Mouse (Mus musculus): ENCODE measurements around the gene Gp1ba. TPM values are rescaled to one million over a fixed set of nuclear protein-coding genes. Genes with fewer than 3 reads are reported as not detected.

The Gp1ba gene
- polyA plus RNA-seq, 1 experiment = not detected

DNA sequence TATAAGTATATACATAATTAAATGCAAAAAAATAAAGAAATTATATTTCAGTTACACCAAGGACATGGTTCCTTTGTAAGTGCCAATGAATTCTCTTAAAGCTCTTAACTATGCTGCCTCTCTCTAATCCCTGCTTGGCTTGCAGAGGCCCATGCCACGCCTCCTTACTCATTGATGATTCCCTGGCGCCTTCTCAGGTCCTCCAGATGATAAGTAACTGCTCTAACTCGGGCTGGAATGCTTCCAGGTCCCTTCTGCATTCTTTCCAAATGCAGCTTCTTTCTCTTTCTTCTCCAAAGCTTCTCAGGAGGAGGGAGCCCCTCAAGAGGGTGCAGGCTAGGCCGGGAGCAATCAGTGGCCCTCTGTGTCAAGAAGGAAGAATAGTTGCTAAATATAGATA, 50.7 kb downstream of the Gp1ba start:
- 38% methylated on average over 4 of the region's 4 CpGs for WGBS
- no peak for DNase-seq (ENCODE audit: low read depth, low spot score)

Other genes with a start within 250 kb of the Gp1ba start
- 11.9 and 12.4 TPM in 2 replicates for gene Pelp1, start 229.1 kb upstream of the Gp1ba start, polyA plus RNA-seq (2012; rRNA removed)
- 31.7 and 36.2 TPM in 2 replicates for gene Arrb2, start 206.5 kb upstream of the Gp1ba start, polyA plus RNA-seq (2012; rRNA removed)
- gene Med11, start 187.2 kb upstream of the Gp1ba start, polyA plus RNA-seq (2012; rRNA removed) = 28.0 and 31.7 TPM in 2 replicates
- 4.6 and 5.0 TPM in 2 replicates for gene Zmynd15, start 179.7 kb upstream of the Gp1ba start, polyA plus RNA-seq (2012; rRNA removed)
- gene Cxcl16, start 179.1 kb upstream of the Gp1ba start, polyA plus RNA-seq (2012; rRNA removed) = 31.8 and 40.5 TPM in 2 replicates
- gene Tm4sf5, start 133.9 kb upstream of the Gp1ba start, polyA plus RNA-seq (2012; rRNA removed) = 168 and 625 TPM in 2 replicates
- 0.19 TPM in 1 of 2 replicates, not detected in the other for gene Vmo1, start 124.5 kb upstream of the Gp1ba start, polyA plus RNA-seq (2012; rRNA removed)
- 0.98 and 4.7 TPM in 2 replicates for gene Gltpd2, start 119.9 kb upstream of the Gp1ba start, polyA plus RNA-seq (2012; rRNA removed)
- gene Psmb6, start 113.8 kb upstream of the Gp1ba start, polyA plus RNA-seq (2012; rRNA removed) = 394 and 397 TPM in 2 replicates
- not detected in 2 replicates for gene Gm40193, start 106.2 kb upstream of the Gp1ba start, polyA plus RNA-seq (2012; rRNA removed)
- gene Pld2, start 99.1 kb upstream of the Gp1ba start, polyA plus RNA-seq (2012; rRNA removed) = 15.4 and 30.5 TPM in 2 replicates
- 41.3 and 75.5 TPM in 2 replicates for gene Mink1, start 76.2 kb upstream of the Gp1ba start, polyA plus RNA-seq (2012; rRNA removed)
- not detected in 2 replicates for gene 4930544D05Rik, start 23.3 kb upstream of the Gp1ba start, polyA plus RNA-seq (2012; rRNA removed)
- gene Chrne, start 19.9 kb upstream of the Gp1ba start, polyA plus RNA-seq (2012; rRNA removed) = 0.07 and 0.15 TPM in 2 replicates
- 76.9 and 101 TPM in 2 replicates for gene Rnf167, start 8.1 kb downstream of the Gp1ba start, polyA plus RNA-seq (2012; rRNA removed)
- gene Slc25a11, start 8.4 kb downstream of the Gp1ba start, polyA plus RNA-seq (2012; rRNA removed) = 118 and 151 TPM in 2 replicates
- 2,199 and 2,395 TPM in 2 replicates for gene Pfn1, start 15.5 kb downstream of the Gp1ba start, polyA plus RNA-seq (2012; rRNA removed)
- gene Eno3, start 18.1 kb downstream of the Gp1ba start, polyA plus RNA-seq (2012; rRNA removed) = 19.9 and 31.2 TPM in 2 replicates
- gene Spag7, start 30.3 kb downstream of the Gp1ba start, polyA plus RNA-seq (2012; rRNA removed) = 35.9 and 39.8 TPM in 2 replicates
- gene Camta2, start 49.0 kb downstream of the Gp1ba start, polyA plus RNA-seq (2012; rRNA removed) = 48.8 and 53.2 TPM in 2 replicates
- gene Inca1, start 61.0 kb downstream of the Gp1ba start, polyA plus RNA-seq (2012; rRNA removed) = 0.95 and 0.99 TPM in 2 replicates
- 62.0 and 74.5 TPM in 2 replicates for gene Kif1c, start 61.4 kb downstream of the Gp1ba start, polyA plus RNA-seq (2012; rRNA removed)
- 0.92 and 1.9 TPM in 2 replicates for gene Zfp3, start 125.1 kb downstream of the Gp1ba start, polyA plus RNA-seq (2012; rRNA removed)
- 2.0 and 3.8 TPM in 2 replicates for gene Scimp, start 173.5 kb downstream of the Gp1ba start, polyA plus RNA-seq (2012; rRNA removed)
- gene Rabep1, start 205.7 kb downstream of the Gp1ba start, polyA plus RNA-seq (2012; rRNA removed) = 1.9 and 2.3 TPM in 2 replicates

All from large intestine, adult 2 months (tissue).